Mouse (Mus musculus) kidney, embryonic 14.5 days (tissue): ENCODE measurements around the gene Igsf8. TPM values are rescaled to one million over a fixed set of nuclear protein-coding genes. Genes with fewer than 3 reads are reported as not detected.

ENCODE experiments used
- ATAC-seq: fragments of 200-750 bp; cut with Nextera tagmentation; 2 replicates; pipeline ENCODE4 v1.8.0; 2017; ENCODE audit warnings: moderate number of reproducible peaks, mild to moderate bottlenecking, moderate TSS enrichment, moderate library complexity; ENCODE audit not compliant: low FRiP score, low TSS enrichment
- H3K27ac ChIP-seq: fragments of 300-500 bp; sonication (generic); 2 replicates; pipeline ENCODE4 v1.5.1; 2014; ENCODE audit warnings: low read depth, mild to moderate bottlenecking, low read length, moderate library complexity, mixed read lengths
- H3K27me3 ChIP-seq: fragments of 300-500 bp; sonication (generic); 2 replicates; pipeline ENCODE4 v1.6.1; 2014; ENCODE audit warnings: mild to moderate bottlenecking, low read length; ENCODE audit not compliant: control insufficient read depth, insufficient read depth
- H3K36me3 ChIP-seq: fragments of 300-500 bp; sonication (generic); 2 replicates; pipeline ENCODE4 v1.6.1; 2014; ENCODE audit warnings: low read length, mixed read lengths; ENCODE audit not compliant: control insufficient read depth, insufficient read depth
- H3K4me1 ChIP-seq: fragments of 300-500 bp; sonication (generic); 2 replicates; pipeline ENCODE4 v1.6.1; 2014; ENCODE audit warnings: low read length, mixed read lengths; ENCODE audit not compliant: control insufficient read depth, insufficient read depth
- H3K4me2 ChIP-seq: fragments of 300-500 bp; sonication (generic); replicated peaks from 2 replicates; pipeline ENCODE4 v1.6.1; 2014; ENCODE audit warnings: low read depth, mild to moderate bottlenecking, low read length
- H3K4me3 ChIP-seq: fragments of 300-500 bp; sonication (generic); 2 replicates; pipeline ENCODE4 v1.5.1; 2014; ENCODE audit warnings: mild to moderate bottlenecking, low read length
- H3K9ac ChIP-seq: fragments of 300-500 bp; sonication (generic); 2 replicates; pipeline ENCODE4 v1.6.1; 2014; ENCODE audit warnings: low read depth, mild to moderate bottlenecking, low read length, moderate library complexity
- H3K9me3 ChIP-seq: fragments of 300-500 bp; sonication (generic); 2 replicates; pipeline ENCODE4 v1.6.1; 2016; ENCODE audit warnings: low read length; ENCODE audit not compliant: control insufficient read depth
- WGBS: fragments of 180-500 bp; shearing (Covaris S2); extraction: QIAGEN DNeasy Blood & Tissue Kit; methylation state at CpG from one replicate; pipeline ENCODE4 v1.1.7; 2014; 5-methylcytosine and 5-hydroxymethylcytosine counted together
- polyA plus RNA-seq: library from polyadenylated mRNA; unstranded; fragments of >200 nt; fragmentation: Nextera tagmentation; extraction: Ambion mirVana; gene quantifications from 2 replicates; pipeline ENCODE4 v1.2.1, GENCODE M21; 2014

Gene Igsf8
- 39.5 and 53.1 TPM in 2 replicates for polyA plus RNA-seq

- Histone ChIP-seq H3K4me3 (no peak within 1 kb of the TSS), H3K9me3 (peaks cover 2% of the 10 kb centered on the region; the same call in 1 of the 2 replicates), H3K4me2 (no peak within 1 kb of the TSS), H3K9ac (no peak within 1 kb of the TSS), H3K36me3 (no peaks in the 10 kb centered on the region), H3K27ac (no peak within 1 kb of the TSS), H3K27me3 (no peaks in the 10 kb centered on the region), H3K4me1 (no peaks in the 10 kb centered on the region)
- ATAC-seq, result no peak
- 65% methylated on average over 8 of the region's 8 CpGs for WGBS
Measured at GRCm38 (mm10) chr1:172261477-172262078, at the start of gene Igsf8. Gene Igsf8 (plus strand): TSS chr1:172261641.

- Histone ChIP-seq H3K4me2 (no peak overlapping the region), H3K27ac (no peak overlapping the region), H3K27me3 (no peaks in the 10 kb centered on the region), H3K36me3 (no peaks in the 10 kb centered on the region), H3K9ac (no peak overlapping the region), H3K9me3 (no peaks in the 10 kb centered on the region), H3K4me3 (no peak overlapping the region), H3K4me1 (peaks cover 3% of the 10 kb centered on the region; the same call in 1 of the 2 replicates)
- no peak for ATAC-seq
- 57% methylated on average over 5 of the region's 5 CpGs for WGBS
Measured at GRCm38 (mm10) chr1:172212776-172213175, 48.7 kb upstream of the Igsf8 start.

GRCm38 (mm10) chr1:172213771-172214170, 47.7 kb upstream of the Igsf8 start:
- Histone ChIP-seq H3K4me3 (no peak overlapping the region), H3K27me3 (no peaks in the 10 kb centered on the region), H3K36me3 (no peaks in the 10 kb centered on the region), H3K27ac (no peak overlapping the region), H3K4me1 (peaks cover 6% of the 10 kb centered on the region; the same call in 1 of the 2 replicates), H3K9ac (no peak overlapping the region), H3K4me2 (no peak overlapping the region), H3K9me3 (no peaks in the 10 kb centered on the region)
- ATAC-seq, result no peak
- WGBS, result 77% methylated on average over 4 of the region's 4 CpGs

- H3K27me3 ChIP-seq, result no peaks in the 10 kb centered on the region
- WGBS, result 71% methylated on average over 3 of the region's 3 CpGs
- H3K9me3 ChIP-seq, result no peaks in the 10 kb centered on the region
- ATAC-seq, result no peak
- H3K4me2 ChIP-seq, result no peak overlapping the region
- H3K9ac ChIP-seq, result no peak overlapping the region
- H3K4me1 ChIP-seq, result peaks cover 15% of the 10 kb centered on the region
- no peak overlapping the region for H3K4me3 ChIP-seq
- H3K36me3 ChIP-seq, result no peaks in the 10 kb centered on the region
- no peak overlapping the region for H3K27ac ChIP-seq
Measured at GRCm38 (mm10) chr1:172214748-172215147, 46.7 kb upstream of the Igsf8 start.

- ATAC-seq, result peak; percentile 43
- WGBS, result 0% methylated on average over 5 of the region's 5 CpGs
- H3K9me3 ChIP-seq, result no peaks in the 10 kb centered on the region
- H3K4me2 ChIP-seq, result peak overlapping the region; percentile 35; the same call in 1 of the 2 replicates
- H3K27ac ChIP-seq, result peak overlapping the region; percentile 59; the same call in 1 of the 2 replicates
- peaks cover 38% of the 10 kb centered on the region for H3K4me1 ChIP-seq
- H3K4me3 ChIP-seq, result no peak overlapping the region
- no peaks in the 10 kb centered on the region for H3K36me3 ChIP-seq
- H3K9ac ChIP-seq, result 0 out of 2 replicates have a peak overlapping the region, but pooled peaks have one; percentile 13
- H3K27me3 ChIP-seq, result no peaks in the 10 kb centered on the region
Measured at GRCm38 (mm10) chr1:172217148-172217547, 44.3 kb upstream of the Igsf8 start.

GRCm38 (mm10) chr1:172218164-172218910, 43.1 kb upstream of the Igsf8 start:
- no peak for ATAC-seq
- Histone ChIP-seq H3K36me3 (no peaks in the 10 kb centered on the region), H3K4me1 (peaks cover 38% of the 10 kb centered on the region), H3K27ac (peak overlapping the region; percentile 32; the same call in 1 of the 2 replicates), H3K4me3 (no peak overlapping the region), H3K9ac (no peak overlapping the region), H3K9me3 (no peaks in the 10 kb centered on the region), H3K4me2 (no peak overlapping the region), H3K27me3 (no peaks in the 10 kb centered on the region)
- WGBS, result 49% methylated on average over 15 of the region's 15 CpGs

GRCm38 (mm10) chr1:172219451-172220406, 41.7 kb upstream of the Igsf8 start, which contains the start of gene Casq1:
Gene Casq1 (minus strand): TSS chr1:172219868.
- H3K9ac ChIP-seq, result no peak within 1 kb of the TSS
- no peaks in the 10 kb centered on the region for H3K27me3 ChIP-seq
- H3K36me3 ChIP-seq, result no peaks in the 10 kb centered on the region
- 81% methylated on average over 19 of the region's 19 CpGs for WGBS
- peaks cover 37% of the 10 kb centered on the region for H3K4me1 ChIP-seq
- ATAC-seq, result no peak
- H3K27ac ChIP-seq, result peak within 1 kb of the TSS; percentile 87
- no peak within 1 kb of the TSS for H3K4me3 ChIP-seq
- no peaks in the 10 kb centered on the region for H3K9me3 ChIP-seq
- no peak within 1 kb of the TSS for H3K4me2 ChIP-seq

GRCm38 (mm10) chr1:172220414-172220813, 41.0 kb upstream of the Igsf8 start:
- no peaks in the 10 kb centered on the region for H3K36me3 ChIP-seq
- no peaks in the 10 kb centered on the region for H3K9me3 ChIP-seq
- no peak overlapping the region for H3K4me2 ChIP-seq
- peak overlapping the region; percentile 87; the same call in 1 of the 2 replicates for H3K27ac ChIP-seq
- WGBS, result 42% methylated on average over 10 of the region's 10 CpGs
- no peak for ATAC-seq
- H3K27me3 ChIP-seq, result no peaks in the 10 kb centered on the region
- H3K4me1 ChIP-seq, result peaks cover 37% of the 10 kb centered on the region
- H3K9ac ChIP-seq, result no peak overlapping the region
- no peak overlapping the region for H3K4me3 ChIP-seq
